Comparison of ENCODE assay signal across 22 mouse cellular contexts in the genomic region with DNA sequence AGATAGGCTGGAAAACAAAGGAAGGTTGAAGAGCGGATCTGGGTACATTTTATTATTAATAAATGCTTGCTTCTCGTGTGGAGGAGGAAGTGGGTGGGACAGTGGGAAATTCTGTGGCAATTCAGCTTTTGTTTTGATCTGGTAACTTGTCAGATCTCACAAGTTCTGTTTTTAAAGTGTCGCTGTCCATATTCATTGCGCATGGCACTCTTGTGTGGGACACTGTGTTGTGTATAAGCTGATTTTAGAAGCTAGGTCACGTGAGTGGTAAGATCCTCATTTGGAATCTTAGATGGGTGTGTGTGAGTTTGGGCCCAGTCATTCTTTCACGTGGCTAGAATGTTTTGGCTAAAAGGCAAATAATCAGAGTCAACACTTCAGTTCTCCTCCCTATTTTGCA. TPM values are rescaled to one million over a fixed set of nuclear protein-coding genes. Genes with fewer than 3 reads are reported as not detected.
DNase-seq lines count a peak whose midpoint lies in the region; ATAC-seq and TF ChIP-seq lines count a peak whose summit lies in the region.
"Had no signal": no experiment of that assay in that cellular context is flagged by ENCODE, and none has a peak within 500 bp of the region (broad histone marks: within the 10 kb centered on the region; RNA-seq: fewer than 3 reads in every experiment).

No protein-coding gene starts in this region.

- H3K9me3 ChIP-seq in heart, embryonic 10.5 days: no peaks in the 10 kb centered on the region
- no peaks in the 10 kb centered on the region for H3K9me3 ChIP-seq in intestine, embryonic 15.5 days
- H3K9me3 ChIP-seq: embryonic facial prominence, embryonic 10.5 days; heart, embryonic 13.5 days; hindbrain, embryonic 15.5 days; limb, embryonic 13.5 days; liver, embryonic 15.5 days; midbrain, embryonic 10.5 days; neural tube, embryonic 12.5 days had no signal

- H3K27me3 ChIP-seq in heart, embryonic 10.5 days (ENCODE audit: insufficient read depth, poor library complexity, severe bottlenecking): no peaks in the 10 kb centered on the region
- H3K27me3 ChIP-seq in intestine, embryonic 15.5 days (replicated peaks): no peaks in the 10 kb centered on the region
- H3K27me3 ChIP-seq: heart, embryonic 13.5 days; hindbrain, embryonic 15.5 days; limb, embryonic 13.5 days; liver, embryonic 15.5 days; neural tube, embryonic 12.5 days had no signal

- DNase-seq in heart, adult 11 months: peak; percentile 95
- no peak for DNase-seq in heart, embryonic 10.5 days (ENCODE audit: low spot score)
- DNase-seq in lung, postnatal 25 days (ENCODE audit: low spot score): peak; percentile 56
- DNase-seq in lung, adult 2 months: no peak
- DNase-seq in ovary, postnatal 36 days (ENCODE audit: low spot score): no peak
- DNase-seq: adrenal gland, adult 2 months; cerebellum, adult 8-10 months; gastrocnemius, postnatal 25 days; kidney, adult 18-20 months; kidney, postnatal 25 days; lung, postnatal 14 days; right cerebral cortex, adult 18-20 months; thymus, postnatal 25 days had no signal

- no peak for TF ChIP-seq POLR2A in lung, adult 2 months (IDR thresholded peaks at IDR 0.05; ENCODE audit: borderline replicate concordance, extremely low read depth, low read depth, low read length)

- H3K9ac ChIP-seq in intestine, embryonic 15.5 days: no peak overlapping the region
- H3K9ac ChIP-seq: heart, embryonic 13.5 days; hindbrain, embryonic 15.5 days; limb, embryonic 13.5 days; liver, embryonic 15.5 days; neural tube, embryonic 12.5 days had no signal

- TF ChIP-seq CTCF in lung, adult 2 months (IDR thresholded peaks at IDR 0.05; ENCODE audit: insufficient read depth, low read length): no peak

- peak; percentile 42 for ATAC-seq in inflammation-experienced regulatory T-cells, adult 6 months
- no peak for ATAC-seq in intestine, embryonic 15.5 days

- H3K4me2 ChIP-seq in intestine, embryonic 15.5 days (replicated peaks): no peak overlapping the region
- H3K4me2 ChIP-seq: heart, embryonic 13.5 days; hindbrain, embryonic 15.5 days; limb, embryonic 13.5 days; liver, embryonic 15.5 days; neural tube, embryonic 12.5 days had no signal

- peaks cover 29% of the 10 kb centered on the region for H3K4me1 ChIP-seq in heart, embryonic 10.5 days
- peaks cover 23% of the 10 kb centered on the region for H3K4me1 ChIP-seq in lung, adult 2 months (ENCODE audit: control insufficient read depth, insufficient read depth, low read length)
- H3K4me1 ChIP-seq in intestine, embryonic 15.5 days (replicated peaks): peaks cover 9% of the 10 kb centered on the region; the same call in 1 of the 2 replicates
- H3K4me1 ChIP-seq: liver, embryonic 15.5 days had no signal

- WGBS in heart, embryonic 10.5 days: 90% methylated on average over 6 of the region's 6 CpGs
- 32% methylated on average over 6 of the region's 6 CpGs for WGBS in lung, adult 2 months
- WGBS in intestine, embryonic 15.5 days: 80% methylated on average over 6 of the region's 6 CpGs

- H3K27ac ChIP-seq in heart, embryonic 10.5 days: no peak overlapping the region
- H3K27ac ChIP-seq in intestine, embryonic 15.5 days: no peak overlapping the region
- H3K27ac ChIP-seq: embryonic facial prominence, embryonic 10.5 days; hindbrain, embryonic 15.5 days; limb, embryonic 13.5 days; liver, embryonic 15.5 days; midbrain, embryonic 10.5 days; neural tube, embryonic 12.5 days had no signal

- H3K36me3 ChIP-seq in heart, embryonic 10.5 days: peaks cover 29% of the 10 kb centered on the region
- H3K36me3 ChIP-seq in intestine, embryonic 15.5 days: no peaks in the 10 kb centered on the region
- H3K36me3 ChIP-seq: liver, embryonic 15.5 days had no signal

- H3K4me3 ChIP-seq in heart, embryonic 10.5 days: no peak overlapping the region
- H3K4me3 ChIP-seq in lung, adult 2 months (replicated peaks; ENCODE audit: extremely low read depth, low read depth, low read length): no peak overlapping the region
- H3K4me3 ChIP-seq in intestine, embryonic 15.5 days (replicated peaks): no peak overlapping the region
- H3K4me3 ChIP-seq: embryonic facial prominence, embryonic 10.5 days; heart, embryonic 13.5 days; hindbrain, embryonic 15.5 days; limb, embryonic 13.5 days; liver, embryonic 15.5 days; midbrain, embryonic 10.5 days; neural tube, embryonic 12.5 days had no signal

RNA-seq across cellular contexts. Expression of gene Elovl5, which starts 44.2 kb away (rescaled TPM):
- 93.6 and 93.9 TPM in 2 replicates for polyA plus RNA-seq in heart, embryonic 10.5 days (2016; fragmentation: Nextera tagmentation; extraction: Ambion mirVana)
- polyA plus RNA-seq in lung, adult 2 months (2012; rRNA removed): 102 and 155 TPM in 2 replicates
- 100 to 1,000 TPM in 2 of 3 experiments, 10 to 100 TPM in 1; 97.0 to 142 (median 135) TPM for polyA plus RNA-seq in inflammation-experienced regulatory T-cells, adult 6 months (2017; shearing (Covaris generic))
- polyA plus RNA-seq in intestine, embryonic 15.5 days (2015; fragmentation: Nextera tagmentation; extraction: Ambion mirVana): 70.9 and 76.9 TPM in 2 replicates

Comparison
In these comparisons a context has a peak if more than half of its experiments do, and no peak if none do; other contexts are left out.
1. DNase-seq: peak in heart, adult 11 months (single experiment) and lung, postnatal 25 days (single experiment); none in heart, embryonic 10.5 days (single experiment), lung, adult 2 months (single experiment) and ovary, postnatal 36 days (single experiment).